Mouse (Mus musculus): ENCODE results near the gene Foxj1.

DNA sequence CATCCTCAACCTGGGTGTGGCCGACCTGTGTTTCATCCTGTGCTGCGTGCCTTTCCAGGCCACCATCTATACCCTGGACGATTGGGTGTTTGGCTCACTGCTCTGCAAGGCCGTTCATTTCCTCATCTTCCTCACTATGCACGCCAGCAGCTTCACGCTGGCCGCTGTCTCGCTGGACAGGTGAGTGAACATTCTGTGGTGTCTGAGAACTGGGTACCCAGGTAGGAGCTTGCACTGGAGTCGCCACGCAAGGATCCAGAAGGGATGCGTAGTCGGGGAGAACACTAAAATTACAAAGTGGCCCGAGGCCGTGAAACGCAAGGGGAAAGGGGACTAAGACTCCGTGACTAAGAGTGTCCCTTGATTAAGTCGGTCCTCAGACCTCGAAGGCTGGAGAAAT, 53.5 kb downstream of the Foxj1 start:
- TF ChIP-seq POLR2A (IDR thresholded peaks at IDR 0.05; ENCODE audit: borderline replicate concordance, low read depth, low read length) (no peak), CTCF (IDR thresholded peaks at IDR 0.05; ENCODE audit: low read depth, low read length) (no peak)

Data from bone marrow macrophage, adult 2 months (primary cell).